Mouse (Mus musculus): ENCODE results near the gene Gm44965.

- TF ChIP-seq CTCF (IDR thresholded peaks at IDR 0.05; ENCODE audit: insufficient read depth, low read length) (no peak), POLR2A (IDR thresholded peaks at IDR 0.05; ENCODE audit: borderline replicate concordance, extremely low read depth, low read depth, low read length) (no peak)
Observed at GRCm38 (mm10) chr6:48666159-48666586, 72.4 kb downstream of the Gm44965 start.
